Mouse (Mus musculus) granulocyte monocyte progenitor cell, adult 5-6 weeks (primary cell): ENCODE measurements around the gene Slc27a3. TPM values are rescaled to one million over a fixed set of nuclear protein-coding genes. Genes with fewer than 3 reads are reported as not detected.
A peak's percentile ranks its signal among the peaks of the same experiment; 100 is the strongest.

ENCODE experiments used
- ATAC-seq: replicated peaks from 2 replicates; pipeline ENCODE4 v1.8.0; 2016; ENCODE audit warnings: mild to moderate bottlenecking, moderate TSS enrichment, inconsistent platforms; ENCODE audit not compliant: poor library complexity, severe bottlenecking
- total RNA-seq, 2 experiments: library from RNA; stranded (forward) in 1 of 2; stranded (reverse) in 1 of 2; fragments of 200-712, 200-1000 nt in 1 of 2; fragments of >200 nt in 1 of 2; fragmentation: Nextera tagmentation in 1 of 2; gene quantifications; 2 replicates each; pipeline ENCODE4 v1.2.3; 2014 to 2017

Gene Slc27a3
- 2.1 and 4.2 TPM in 2 replicates for total RNA-seq (2014; fragmentation: Nextera tagmentation)
- total RNA-seq (2017): 0.88 and 0.99 TPM in 2 replicates

DNA sequence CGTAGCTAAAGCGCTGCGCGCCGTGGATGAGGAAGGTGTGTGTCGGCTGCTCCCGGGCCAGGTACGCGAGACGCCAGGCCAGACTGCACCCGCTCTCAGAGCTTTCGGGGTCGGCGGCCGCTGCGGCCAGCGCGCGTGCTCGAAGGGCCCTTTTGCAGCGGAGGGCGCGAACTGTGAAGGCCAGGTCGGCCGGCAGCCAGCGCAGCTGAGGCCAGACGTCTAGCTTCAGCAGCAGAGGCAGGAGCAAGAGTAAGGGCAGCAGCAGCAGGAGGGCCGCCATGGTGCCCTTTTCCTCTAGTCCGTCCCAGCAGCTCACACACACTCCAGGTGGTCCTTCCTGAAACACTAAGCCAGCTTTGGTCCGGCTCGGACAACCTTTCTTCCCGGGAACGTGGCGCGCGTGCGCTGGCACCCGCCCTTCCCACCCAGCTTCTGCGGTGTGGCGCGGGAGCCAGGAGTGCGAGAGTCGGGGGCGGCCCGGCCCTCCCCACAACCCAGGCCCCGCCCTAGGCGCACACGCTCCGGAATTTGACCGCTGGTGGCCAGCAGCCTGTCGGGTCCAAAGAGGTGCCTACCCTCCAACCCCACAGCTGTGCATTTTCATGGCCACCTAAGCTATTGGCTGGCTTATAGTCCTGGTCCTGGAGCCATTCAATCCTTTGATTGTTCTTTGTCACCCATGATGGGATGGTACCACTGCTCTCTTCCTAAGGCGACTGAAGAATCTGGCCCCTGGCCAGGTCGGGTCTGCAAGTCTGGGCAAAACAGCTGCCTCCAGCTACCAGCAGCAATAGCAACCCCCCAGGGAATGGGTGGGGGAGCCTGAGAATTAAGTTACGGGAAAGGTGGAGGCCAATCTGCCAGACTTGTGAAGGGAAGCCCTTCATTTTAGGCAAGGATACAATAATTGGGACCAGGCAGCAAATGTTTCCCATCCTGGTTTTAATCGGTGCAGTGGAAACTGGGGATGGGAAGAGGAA lies at the start of gene Slc27a3:
Slc27a3 (minus strand) TSS at position 428 of the 980 bp plus-strand sequence.
- peak; percentile 18 for ATAC-seq

DNA sequence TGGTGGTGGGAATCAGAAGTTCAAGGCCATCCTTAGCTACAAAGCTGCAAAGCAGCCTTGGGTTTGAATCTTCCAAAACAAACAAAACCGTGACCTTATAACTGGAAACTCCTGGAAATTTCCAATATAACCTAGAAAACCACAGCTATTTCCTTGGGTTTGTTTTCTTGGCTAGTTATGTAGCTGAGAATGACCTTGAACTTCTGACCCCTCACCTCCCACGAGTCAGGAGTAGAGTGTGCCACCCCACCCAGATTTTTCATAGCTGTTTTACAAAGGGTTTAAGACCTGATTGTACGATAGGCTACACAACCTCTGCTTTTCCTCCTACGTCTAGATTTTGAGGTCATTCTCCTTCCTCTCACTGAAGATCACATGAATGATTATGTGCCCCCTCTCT lies 47.4 kb upstream of the Slc27a3 start:
- no peak for ATAC-seq

DNA sequence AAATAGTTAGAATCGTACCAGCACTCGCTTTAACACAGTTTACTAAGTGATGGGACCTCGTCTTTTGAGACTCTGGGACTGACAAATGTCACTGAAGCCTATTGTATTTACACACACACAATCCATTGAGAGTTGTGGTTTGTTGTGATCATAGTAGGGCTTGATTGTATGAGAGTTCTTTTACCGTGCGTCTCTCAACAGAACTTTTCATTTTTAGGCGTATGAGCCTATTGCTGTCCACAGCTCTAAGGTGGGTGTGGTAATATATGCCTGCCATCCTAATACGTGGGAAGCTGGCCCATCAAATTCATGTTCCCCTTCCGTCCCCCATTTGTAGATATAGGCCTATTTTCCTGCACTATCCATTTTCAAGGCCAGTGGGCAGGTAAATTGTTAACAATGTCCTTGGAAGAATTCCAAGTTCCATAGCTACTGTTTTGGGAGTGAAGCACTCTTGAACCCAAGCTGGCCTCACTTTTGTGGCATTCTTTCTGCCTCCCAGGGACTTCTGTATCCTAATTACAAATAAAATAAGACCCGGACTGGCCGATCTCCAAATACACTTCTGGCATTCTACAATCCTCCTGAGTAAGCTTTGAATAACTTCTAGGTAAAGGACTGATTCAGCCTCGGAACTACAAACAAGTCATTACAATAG lies 44.5 kb upstream of the Slc27a3 start:
- ATAC-seq: no peak

DNA sequence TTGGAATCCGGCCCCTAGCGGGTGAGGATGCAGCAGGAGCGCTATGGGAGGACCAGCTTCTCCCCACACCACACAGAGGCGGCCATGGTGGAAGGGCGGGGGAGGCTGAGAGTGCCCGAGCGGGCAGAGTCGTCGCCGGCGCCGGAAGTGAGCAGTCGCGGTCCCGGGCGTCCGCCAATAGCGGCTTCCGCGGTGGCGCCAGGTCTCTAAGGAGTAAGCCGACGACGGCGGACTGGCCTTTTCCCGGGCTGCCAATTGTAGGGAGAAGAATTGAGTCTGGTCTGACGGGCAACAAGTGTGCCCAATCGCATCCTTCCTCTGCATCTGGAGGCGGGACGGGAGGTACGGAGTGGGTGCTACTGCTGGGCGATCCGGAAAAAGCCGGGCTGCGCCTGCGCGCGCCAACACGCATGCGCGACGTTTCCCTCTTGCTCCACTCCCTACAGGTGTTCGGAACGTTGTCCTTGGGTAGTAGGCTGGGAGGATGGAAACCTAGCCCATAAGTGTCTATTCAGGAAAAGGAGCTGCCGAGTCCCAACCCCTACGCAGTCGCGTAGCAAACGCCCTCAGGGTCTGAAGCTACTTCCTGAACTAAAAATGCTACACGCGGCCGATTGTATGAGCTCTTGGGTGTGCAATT lies 43.8 kb upstream of the Slc27a3 start, which contains the start of gene Ints3:
Ints3 (minus strand) TSS at position 242 of the 640 bp plus-strand sequence.
- peak; percentile 95 for ATAC-seq

DNA sequence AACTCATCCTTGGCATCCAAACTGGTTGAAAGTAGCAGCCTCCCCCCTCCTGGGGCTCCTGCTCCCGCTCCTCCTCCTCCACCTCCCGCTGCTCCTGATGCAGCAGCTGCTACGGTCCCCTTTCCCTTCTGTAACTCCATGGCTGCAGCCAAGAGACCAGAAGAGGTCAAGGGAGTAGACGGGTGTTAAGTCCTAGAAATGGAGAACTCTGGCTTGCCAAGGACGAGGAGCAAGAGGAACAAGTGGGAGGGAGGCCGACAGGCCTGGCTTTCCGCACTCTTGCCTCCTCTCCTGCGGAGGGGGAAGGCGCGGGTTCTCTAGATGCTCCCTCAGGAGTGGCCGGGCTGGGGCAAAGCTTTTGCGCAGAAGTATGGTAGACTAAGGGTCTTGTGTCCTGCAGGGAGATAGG lies 43.1 kb upstream of the Slc27a3 start:
- ATAC-seq: peak; percentile 43

DNA sequence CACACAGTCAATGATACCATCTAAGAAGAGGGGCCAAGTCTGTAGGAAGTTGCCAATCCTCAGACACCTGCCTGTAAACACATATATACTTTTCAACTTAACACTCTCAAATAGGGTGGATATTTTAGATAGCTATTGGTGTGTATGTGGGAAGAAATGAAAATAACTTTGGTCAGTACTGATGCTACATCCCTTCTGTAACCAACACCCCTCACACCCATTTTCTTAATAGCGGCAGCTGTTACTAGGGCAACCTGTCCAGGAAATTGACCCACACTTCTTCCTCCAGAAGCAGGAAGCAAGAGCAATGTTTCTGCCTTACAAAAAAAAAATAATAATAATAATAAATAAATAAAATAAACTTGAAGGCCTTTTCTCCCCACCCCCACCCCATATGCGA lies 42.6 kb upstream of the Slc27a3 start:
- no peak for ATAC-seq

DNA sequence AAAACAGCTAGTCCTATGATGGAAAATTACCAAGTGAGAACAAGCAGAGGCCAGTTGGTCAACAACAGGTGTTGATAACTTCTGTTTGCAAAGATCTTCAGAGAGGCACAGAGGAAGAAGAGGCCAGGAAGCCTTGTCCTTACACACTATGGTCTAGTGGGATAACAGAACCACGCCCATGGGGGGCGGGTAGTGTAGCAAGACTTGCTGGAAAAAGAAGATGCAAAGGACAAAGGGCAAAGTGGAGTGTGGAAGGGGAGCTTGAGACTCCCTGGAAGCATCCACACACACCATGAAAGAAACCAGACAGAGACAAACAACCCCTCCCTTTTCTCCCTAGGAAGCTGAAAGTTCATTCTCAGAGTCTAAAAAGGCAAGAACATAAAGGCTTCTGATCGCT lies 39.8 kb upstream of the Slc27a3 start:
- ATAC-seq: no peak

DNA sequence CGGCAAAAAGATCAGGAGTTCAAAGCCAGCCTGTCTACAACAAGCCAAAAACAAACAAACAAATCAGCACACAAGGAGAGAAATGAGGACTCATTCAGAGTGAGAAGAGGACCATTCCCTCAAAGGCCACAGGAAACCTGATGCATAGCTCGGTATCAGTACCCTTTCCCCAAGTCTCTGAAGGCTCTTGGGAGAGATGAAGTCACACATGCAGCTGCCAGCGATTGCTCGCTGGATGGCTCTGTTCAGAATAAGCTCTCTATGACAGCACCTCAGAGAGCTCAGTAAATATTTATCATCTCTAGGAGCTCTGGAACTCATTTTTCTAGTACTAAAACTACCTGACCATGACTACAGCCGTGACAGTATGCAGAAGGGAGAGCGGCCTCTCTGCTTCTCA lies 38.4 kb upstream of the Slc27a3 start:
- ATAC-seq: no peak

DNA sequence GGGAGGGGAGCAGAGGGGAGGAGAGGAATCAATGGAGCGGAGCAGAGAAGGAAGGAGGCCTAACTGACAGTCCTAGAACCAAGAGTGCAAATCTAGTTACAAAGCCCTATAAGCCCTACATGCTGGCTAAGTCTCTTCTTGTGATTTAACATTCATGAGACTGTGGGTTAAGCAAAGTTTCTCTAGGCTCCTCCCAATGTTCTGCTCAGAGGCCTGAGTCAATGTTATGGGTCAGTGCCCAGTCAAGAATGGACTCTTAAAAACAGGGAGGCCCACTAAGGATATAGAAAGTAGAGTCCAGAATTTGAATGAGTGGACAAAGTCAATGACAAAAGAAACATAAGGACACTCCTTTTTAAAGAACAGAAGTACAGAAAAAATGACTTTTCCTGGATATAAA lies 37.8 kb upstream of the Slc27a3 start:
- ATAC-seq: no peak

DNA sequence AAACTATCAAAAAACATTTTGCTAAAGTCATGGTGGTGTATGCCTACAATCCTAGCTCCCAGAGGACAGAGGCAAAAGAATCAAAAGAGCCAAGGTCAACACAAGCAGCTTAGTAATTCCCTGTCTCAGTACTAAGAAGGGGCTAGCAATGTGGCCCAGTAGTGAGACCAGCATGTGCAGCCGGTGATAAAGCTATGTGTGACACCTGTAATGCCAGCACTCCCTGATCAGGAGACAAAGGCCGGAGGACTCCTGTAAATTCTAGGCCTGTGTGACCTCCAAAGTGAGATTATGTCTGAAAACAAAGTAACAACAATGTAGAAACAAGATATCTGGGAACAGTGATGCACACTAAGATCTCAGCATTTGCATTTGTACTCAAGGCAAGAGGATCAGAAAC lies 35.8 kb upstream of the Slc27a3 start:
- no peak for ATAC-seq

DNA sequence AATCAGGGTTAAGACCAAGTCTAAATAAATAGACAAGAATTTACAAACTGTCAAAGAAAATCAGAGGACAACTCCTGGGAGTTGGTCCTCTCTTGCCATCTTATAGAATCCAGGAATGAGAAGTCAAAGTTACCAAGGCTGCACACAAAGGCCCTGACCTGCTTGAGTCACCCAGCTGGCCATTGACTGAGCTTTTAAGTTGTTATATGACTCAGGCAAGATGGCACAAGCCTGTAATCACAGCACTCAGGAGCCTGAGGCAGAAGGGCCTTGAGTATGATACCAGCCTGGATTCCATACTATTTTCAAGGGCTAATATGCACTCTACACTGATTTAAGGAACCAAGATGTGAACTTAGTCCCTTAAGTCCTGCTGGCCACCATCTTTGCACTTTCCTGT lies 33.8 kb upstream of the Slc27a3 start:
- no peak for ATAC-seq

DNA sequence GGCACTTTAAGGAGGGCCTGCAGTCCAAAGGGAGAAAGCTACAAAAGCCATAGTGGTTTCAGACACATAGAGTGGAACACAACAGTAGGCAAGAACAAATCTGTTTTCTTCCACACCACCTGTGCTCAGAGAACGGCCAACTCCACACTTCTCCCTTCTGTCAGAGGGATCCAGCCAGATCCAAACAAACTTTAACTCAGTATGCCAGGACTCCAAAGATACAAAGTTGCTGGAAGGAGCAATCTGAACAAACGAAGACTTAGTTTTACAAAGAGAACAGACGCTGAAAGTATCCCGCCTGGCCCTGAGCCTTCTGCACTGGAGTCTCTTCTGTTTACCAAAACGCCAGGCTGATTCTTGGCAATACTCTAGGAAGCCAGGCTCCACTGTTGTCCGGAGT lies 31.0 kb upstream of the Slc27a3 start:
- no peak for ATAC-seq

DNA sequence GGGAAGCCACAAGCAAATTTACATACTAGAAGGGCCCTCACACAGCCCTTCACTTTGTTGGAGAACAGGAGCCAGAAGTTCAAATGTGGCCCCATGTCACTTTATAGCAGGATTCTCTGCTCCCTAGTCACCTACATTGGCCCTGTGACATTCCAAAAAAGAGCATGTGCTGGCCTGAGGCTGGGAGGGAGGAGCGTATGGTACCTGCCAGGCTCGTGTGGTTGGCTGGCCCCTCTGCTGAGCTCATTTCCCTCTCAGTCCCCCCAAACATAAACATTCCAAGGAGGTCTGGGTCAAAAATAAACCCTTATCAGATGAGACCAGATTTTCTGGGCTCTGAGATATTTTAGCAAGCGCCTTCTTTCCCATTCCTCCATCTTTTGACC lies 23.3 kb upstream of the Slc27a3 start:
- no peak for ATAC-seq

DNA sequence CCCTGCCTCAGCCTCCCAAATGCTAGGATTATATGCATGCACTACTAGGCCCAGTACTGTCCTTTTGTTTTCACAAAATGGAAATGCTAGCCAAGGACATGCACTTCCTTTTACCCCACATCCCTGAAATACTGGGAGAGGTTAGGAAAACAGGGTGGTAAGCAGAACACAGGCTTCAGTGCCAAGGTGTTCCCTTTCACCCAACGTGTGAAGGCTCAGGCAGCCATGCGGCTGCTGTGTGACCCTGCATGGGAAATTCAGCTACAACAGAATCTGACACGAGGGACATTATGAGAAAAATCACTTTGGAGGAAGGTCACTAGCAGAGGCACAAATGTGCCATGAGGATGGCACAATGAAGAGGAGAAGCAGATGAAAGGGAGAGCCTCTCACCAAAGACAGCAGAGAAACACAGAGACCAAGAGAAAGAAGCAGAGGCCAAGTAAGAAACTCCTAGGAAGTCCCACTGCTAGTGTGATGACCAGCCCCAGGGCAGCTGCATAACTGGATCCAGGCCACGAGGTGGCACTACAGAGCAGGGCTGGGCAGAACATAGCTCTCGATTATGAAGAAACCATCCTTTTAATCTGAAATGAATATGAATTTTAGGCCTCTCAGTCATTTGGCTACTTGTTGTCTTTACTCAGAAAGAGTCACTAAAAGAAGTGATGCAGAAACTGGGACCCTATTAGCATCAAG lies 22.7 kb upstream of the Slc27a3 start:
- peak; percentile 67 for ATAC-seq

DNA sequence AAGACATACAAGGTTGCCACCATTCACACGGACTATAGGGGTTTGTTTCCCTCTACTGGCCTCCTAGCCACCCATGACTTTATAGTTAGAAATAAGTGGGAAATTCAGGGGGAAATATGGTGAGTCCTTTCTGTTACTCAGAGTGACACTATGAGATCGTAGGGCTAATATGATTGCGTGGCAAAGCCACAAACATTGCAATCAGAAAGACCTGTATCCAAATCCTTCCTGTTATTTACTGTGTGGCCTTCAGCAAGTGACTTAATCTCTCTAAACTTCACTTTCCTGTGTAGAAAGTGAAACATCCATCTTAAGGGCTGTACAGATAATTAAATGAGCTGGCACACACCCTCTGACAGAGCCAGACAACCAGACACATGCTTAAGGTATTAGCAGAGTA lies 19.0 kb upstream of the Slc27a3 start:
- ATAC-seq: peak; percentile 60

DNA sequence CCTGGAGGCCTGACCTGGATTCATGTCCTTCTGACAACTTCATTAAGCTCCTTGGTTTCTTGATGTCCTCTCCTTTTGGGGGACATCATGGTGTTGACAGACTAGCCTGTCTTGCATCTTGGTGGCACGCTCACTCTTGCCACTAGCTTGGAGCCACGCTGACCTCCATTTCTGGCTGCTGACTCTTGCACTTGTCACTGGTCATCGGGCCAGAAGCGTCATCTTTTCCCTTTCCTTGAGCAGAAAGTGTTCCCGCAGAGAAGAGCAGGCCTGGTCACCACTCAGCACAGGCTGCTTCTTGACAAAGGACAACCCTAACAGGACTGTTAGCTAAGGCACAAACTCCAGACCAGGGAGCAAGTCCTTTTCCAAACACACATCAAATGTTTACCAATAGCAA lies 16.7 kb upstream of the Slc27a3 start:
- ATAC-seq: no peak

DNA sequence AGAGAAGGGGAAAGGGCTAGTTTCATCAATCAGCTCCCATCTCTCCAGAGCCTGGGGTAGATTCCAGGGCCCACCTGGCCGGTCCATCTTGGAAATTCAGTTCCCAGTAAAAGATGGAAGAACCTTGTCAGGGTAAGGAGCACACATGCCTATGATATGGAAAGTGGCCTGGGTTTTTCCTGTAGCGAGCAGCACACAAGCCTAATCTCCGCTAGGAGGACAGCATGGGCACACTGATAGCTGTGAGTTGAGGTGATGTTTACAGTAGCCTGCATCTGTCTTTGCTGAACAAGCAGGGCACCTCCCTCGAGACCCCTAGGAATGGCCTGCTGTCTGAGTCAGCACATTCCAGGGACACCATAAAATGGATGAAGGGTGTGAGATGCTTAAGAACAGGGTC lies 14.9 kb upstream of the Slc27a3 start:
- ATAC-seq: no peak

DNA sequence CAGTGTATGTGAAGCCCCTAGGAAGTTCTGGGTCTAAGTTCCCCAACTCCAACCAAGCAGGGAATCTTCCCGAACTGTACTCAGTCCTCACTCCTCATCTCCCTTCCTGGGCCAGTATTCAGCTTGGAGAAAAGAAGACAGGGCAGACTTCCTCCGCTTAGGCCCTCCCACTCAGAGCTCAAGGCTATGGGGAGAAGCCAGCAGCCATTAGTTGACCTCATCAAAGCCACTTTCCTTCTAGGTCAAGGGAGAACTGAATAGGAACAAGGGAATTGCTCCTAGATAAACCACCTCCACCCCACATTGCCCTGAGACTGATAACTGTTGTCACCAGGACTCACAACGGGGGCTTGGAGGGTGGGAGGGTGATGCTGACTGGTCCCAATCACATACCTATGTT lies 14.4 kb upstream of the Slc27a3 start:
- ATAC-seq: no peak

DNA sequence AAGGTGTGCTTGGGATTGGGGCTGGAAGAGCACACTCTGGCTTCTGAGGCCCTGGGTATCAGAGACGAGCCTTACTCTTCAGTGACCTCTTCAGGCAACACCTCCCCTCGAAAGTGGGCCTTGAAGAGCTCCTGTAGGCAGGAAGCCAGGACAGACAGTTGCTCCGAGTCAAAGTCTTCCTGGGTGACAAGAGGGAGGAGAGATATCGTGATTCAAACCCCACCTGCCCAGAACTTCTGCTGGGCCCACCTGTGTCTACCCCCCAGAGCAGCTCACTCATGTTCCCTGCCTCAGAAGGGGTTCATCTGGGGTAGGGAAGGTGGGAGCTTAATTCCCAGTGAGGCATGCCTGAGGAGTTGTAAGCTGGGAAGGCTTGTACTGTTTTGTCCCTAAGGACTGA lies 11.3 kb upstream of the Slc27a3 start:
- no peak for ATAC-seq

DNA sequence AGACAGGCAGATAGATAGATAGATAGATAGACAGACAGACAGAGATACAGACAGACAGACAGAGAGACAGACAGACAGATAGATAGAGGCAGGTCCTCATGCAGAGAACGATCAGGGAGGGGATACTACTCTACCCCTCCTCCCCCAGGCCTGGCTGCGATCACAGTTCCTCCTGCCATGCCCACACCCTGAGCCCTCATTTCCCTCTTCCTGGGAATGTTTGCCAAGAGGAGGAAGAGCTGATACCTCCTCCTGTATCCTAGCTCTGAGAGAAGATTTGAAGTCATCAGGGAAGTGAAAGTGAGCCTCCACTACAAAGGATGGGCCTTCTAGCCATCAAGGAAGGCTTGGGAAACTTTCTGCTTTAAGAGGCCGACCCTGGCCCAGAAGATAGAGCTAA lies 5.9 kb upstream of the Slc27a3 start:
- ATAC-seq: peak; percentile 50
